ENCODE assay signal across 8 mouse cellular contexts in genomic region chr10:115250235-115251087, GRCm38 (mm10). TPM values are rescaled to one million over a fixed set of nuclear protein-coding genes. Genes with fewer than 3 reads are reported as not detected.
DNase-seq lines count a peak whose midpoint lies in the region; ATAC-seq and TF ChIP-seq lines count a peak whose summit lies in the region.

No protein-coding gene starts in this region.

- no peak for TF ChIP-seq CTCF in gastrocnemius, adult 2 months (IDR thresholded peaks at IDR 0.05)
- TF ChIP-seq CTCF in intestine, postnatal 0 days (IDR thresholded peaks at IDR 0.05; ENCODE audit: low read depth): no peak

- H3K9ac ChIP-seq in intestine, postnatal 0 days (ENCODE audit: low read depth, low read length): peak overlapping the region; percentile 91
- peak overlapping the region; percentile 85 for H3K9ac ChIP-seq in stomach, embryonic 14.5 days (replicated peaks; ENCODE audit: low read depth, low read length)

- intact Hi-C loops in gastrocnemius, adult 2 months (cut with DNase I): loop anchor here (5.0 kb wide), 2 partner anchors 62 to 137 kb away; no protein-coding TSS in a partner anchor

- peak; percentile 39; the same call in 1 of the 2 replicates for ATAC-seq in intestine, postnatal 0 days
- ATAC-seq in stomach, embryonic 14.5 days (ENCODE audit: insufficient number of reproducible peaks, insufficient read depth, low FRiP score, low read depth): no peak

- 0 out of 2 replicates have a peak, but pooled peaks cover 5% of the 10 kb centered on the region for H3K4me1 ChIP-seq in intestine, postnatal 0 days (replicated peaks; ENCODE audit: control insufficient read depth, insufficient read depth, low read length)
- peaks cover 5% of the 10 kb centered on the region; the same call in 1 of the 2 replicates for H3K4me1 ChIP-seq in stomach, embryonic 14.5 days (ENCODE audit: control insufficient read depth, insufficient read depth, low read length)

- H3K27me3 ChIP-seq in intestine, postnatal 0 days (replicated peaks; ENCODE audit: control insufficient read depth, insufficient read depth, low read length): no peaks in the 10 kb centered on the region
- no peaks in the 10 kb centered on the region for H3K27me3 ChIP-seq in stomach, embryonic 14.5 days (ENCODE audit: control insufficient read depth, insufficient read depth, low read length)

- H3K36me3 ChIP-seq in intestine, postnatal 0 days (ENCODE audit: control insufficient read depth, insufficient read depth): no peaks in the 10 kb centered on the region
- H3K36me3 ChIP-seq in macrophage (ENCODE audit: inconsistent target): no peaks in the 10 kb centered on the region
- H3K36me3 ChIP-seq in stomach, embryonic 14.5 days (ENCODE audit: control insufficient read depth, insufficient read depth, low read length): no peaks in the 10 kb centered on the region

- no peak for DNase-seq in gastrocnemius, adult 2 months
- DNase-seq in gastrocnemius, adult 8-10 months (ENCODE audit: low spot score in 2 of 2): no peak
- peak; percentile 35 for DNase-seq in MEL-GATA-1-ER (ENCODE audit: extremely low read depth, low read depth)
- DNase-seq in fat pad, adult 2 months (ENCODE audit: extremely low read depth, low read depth, low spot score): peak; percentile 14
- no peak for DNase-seq in cerebellum, adult 9-11 months

- H3K4me3 ChIP-seq in gastrocnemius, adult 2 months: peak overlapping the region; percentile 100
- H3K4me3 ChIP-seq in intestine, postnatal 0 days (ENCODE audit: low read depth, low read length): peak overlapping the region; percentile 99
- H3K4me3 ChIP-seq in macrophage (ENCODE audit: inconsistent target): peak overlapping the region; percentile 64
- H3K4me3 ChIP-seq in stomach, embryonic 14.5 days (ENCODE audit: low read depth, low read length): peak overlapping the region; percentile 96

- peaks cover 55% of the 10 kb centered on the region for H3K79me2 ChIP-seq in macrophage (ENCODE audit: inconsistent target)

- H3K27ac ChIP-seq in gastrocnemius, adult 2 months: peak overlapping the region; percentile 100
- peak overlapping the region; percentile 96 for H3K27ac ChIP-seq in intestine, postnatal 0 days (ENCODE audit: low read depth, low read length)
- peak overlapping the region; percentile 63 for H3K27ac ChIP-seq in macrophage
- H3K27ac ChIP-seq in stomach, embryonic 14.5 days (ENCODE audit: low read length): peak overlapping the region; percentile 52; the same call in 1 of the 2 replicates

- 22% methylated on average over 31 of the region's 38 CpGs for WGBS in intestine, postnatal 0 days
- WGBS in macrophage (ENCODE audit: missing documents): 15% methylated on average over 29 of the region's 38 CpGs
- WGBS in stomach, embryonic 14.5 days: 28% methylated on average over 34 of the region's 38 CpGs

- H3K9me3 ChIP-seq in intestine, postnatal 0 days (ENCODE audit: control insufficient read depth): no peaks in the 10 kb centered on the region
- H3K9me3 ChIP-seq in stomach, embryonic 14.5 days (ENCODE audit: control insufficient read depth, low read depth, low read length): no peaks in the 10 kb centered on the region

- H3K4me2 ChIP-seq in intestine, postnatal 0 days (replicated peaks; ENCODE audit: low read depth): peak overlapping the region; percentile 65
- H3K4me2 ChIP-seq in stomach, embryonic 14.5 days (replicated peaks; ENCODE audit: low read depth, low read length): peak overlapping the region; percentile 54

RNA-seq across cellular contexts. Expression of gene Tbc1d15, which starts 0.8 kb away (rescaled TPM):
- total RNA-seq in gastrocnemius, adult 2 months (2021): 10 to 100 TPM; 44.5 to 45.6 TPM
- 10 to 100 TPM; 36.2 to 53.7 (median 42.1) TPM for total RNA-seq in gastrocnemius, adult 8-10 months (2022)
- polyA plus RNA-seq in intestine, postnatal 0 days (2015; fragmentation: Nextera tagmentation; extraction: Ambion mirVana): 59.9 and 65.1 TPM in 2 replicates
- 100 to 1,000 TPM in 11 of 26 experiments, 10 to 100 TPM in 15; 64.0 to 157 (median 89.9) TPM for total RNA-seq in macrophage (2018; cell fraction: chromatin; rRNA removed)
- 10 to 100 TPM; 31.6 to 79.7 (median 53.3) TPM for total RNA-seq in macrophage (2018; cell fraction: cytosol; rRNA removed)
- total RNA-seq in macrophage (2018; cell fraction: nucleus; rRNA removed): 100 to 1,000 TPM in 1 of 26 experiments, 10 to 100 TPM in 25; 24.0 to 112 (median 51.6) TPM
- polyA plus RNA-seq in macrophage (2018): 30.0 to 50.1 TPM (median 37.9 TPM) in 3 replicates
- polyA plus RNA-seq in stomach, embryonic 14.5 days (2014; fragmentation: Nextera tagmentation; extraction: Ambion mirVana): 65.0 and 76.8 TPM in 2 replicates

Comparison
In these comparisons a context has a peak if more than half of its experiments do, and no peak if none do; other contexts are left out.
1. DNase-seq: peak in MEL-GATA-1-ER (single experiment) and fat pad, adult 2 months (single experiment); none in gastrocnemius, adult 2 months (single experiment), gastrocnemius, adult 8-10 months (0 of 2) and cerebellum, adult 9-11 months (single experiment).
2. Peak in every context shown above with its lines, with median percentiles within 50 percentile points of each other: H3K27ac ChIP-seq and H3K4me3 ChIP-seq.